Mouse (Mus musculus) lung, adult 10 weeks (tissue): ENCODE results near the gene Car6. TPM values are rescaled to one million over a fixed set of nuclear protein-coding genes. Genes with fewer than 3 reads are reported as not detected.

Experiments
- polyA plus RNA-seq: library from polyadenylated mRNA; stranded (reverse); fragments of 350-450 nt; fragmentation: Illumina TruSeq; extraction: RNeasy Lipid Tissue Mini Kit (QIAGEN cat#74804); gene quantifications from one replicate; pipeline ENCODE4 v1.2.3, GENCODE M21; 2014; ENCODE audit warnings: low read depth, low replicate concordance; ENCODE audit not compliant: insufficient read depth

Gene Car6
- polyA plus RNA-seq, result not detected

GRCm38 (mm10) chr4:150201232-150201631, at the start of gene Car6:
Car6 (minus strand) TSS chr4:150201332.

GRCm38 (mm10) chr4:150236521-150237481, 35.7 kb upstream of the Car6 start, which contains the start of gene Eno1:
Eno1 (plus strand) TSS chr4:150236721.

Other genes starting within 250 kb of the Car6 start
- gene Spsb1, start 246.3 kb downstream of the Car6 start, polyA plus RNA-seq, result 9.3 TPM
- gene H6pd, start 192.3 kb downstream of the Car6 start, polyA plus RNA-seq, result 46.2 TPM
- 1.3 TPM for gene Gpr157, start 114.0 kb downstream of the Car6 start, polyA plus RNA-seq
- not detected for gene Slc2a5, start 82.0 kb downstream of the Car6 start, polyA plus RNA-seq
- not detected for gene Slc2a7, start 52.4 kb downstream of the Car6 start, polyA plus RNA-seq
- gene Eno1, start 35.4 kb upstream of the Car6 start, polyA plus RNA-seq, result 115 TPM
- gene Rere, start 80.3 kb upstream of the Car6 start, polyA plus RNA-seq, result 15.8 TPM